Mouse (Mus musculus) lung, embryonic 14.5 days (tissue): ENCODE measurements around the gene Gm20388. TPM values are rescaled to one million over a fixed set of nuclear protein-coding genes. Genes with fewer than 3 reads are reported as not detected.

ENCODE experiments used
- ATAC-seq: fragments of 200-750 bp; cut with Nextera tagmentation; 2 replicates; pipeline ENCODE4 v1.8.0; 2017; ENCODE audit warnings: mild to moderate bottlenecking, moderate TSS enrichment, moderate library complexity; ENCODE audit not compliant: insufficient read depth
- DNase-seq: peaks from one replicate; pipeline ENCODE4 v3.0.0-alpha.2; 2015
- H3K27ac ChIP-seq: fragments of 300-500 bp; sonication (generic); 2 replicates; pipeline ENCODE4 v1.5.1; 2014; ENCODE audit warnings: low read depth, mild to moderate bottlenecking, moderate library complexity
- H3K27me3 ChIP-seq: fragments of 300-500 bp; sonication (generic); 2 replicates; pipeline ENCODE4 v1.6.1; 2014; ENCODE audit warnings: low read length, control low read depth; ENCODE audit not compliant: insufficient read depth
- H3K36me3 ChIP-seq: fragments of 300-500 bp; sonication (generic); 2 replicates; pipeline ENCODE4 v1.6.1; 2014; ENCODE audit warnings: control low read depth; ENCODE audit not compliant: insufficient read depth
- H3K4me1 ChIP-seq: fragments of 300-500 bp; sonication (generic); 2 replicates; pipeline ENCODE4 v1.6.1; 2014; ENCODE audit warnings: antibody characterized with exemption, control low read depth; ENCODE audit not compliant: insufficient read depth
- H3K4me2 ChIP-seq: fragments of 300-500 bp; sonication (generic); 2 replicates; pipeline ENCODE4 v1.6.1; 2014; ENCODE audit warnings: mild to moderate bottlenecking
- H3K4me3 ChIP-seq: fragments of 300-500 bp; sonication (generic); 2 replicates; pipeline ENCODE4 v1.5.1; 2014; ENCODE audit warnings: low read depth, low read length
- H3K9ac ChIP-seq: fragments of 300-500 bp; sonication (generic); 2 replicates; pipeline ENCODE4 v1.6.1; 2014
- H3K9me3 ChIP-seq: fragments of 300-500 bp; sonication (generic); 2 replicates; pipeline ENCODE4 v1.6.1; 2016; ENCODE audit warnings: low read depth, low read length, control low read depth
- CTCF ChIP-seq: IDR thresholded peaks from 2 replicates; pipeline ENCODE4 v1.5.1; 2016; ENCODE audit warnings: antibody characterized with exemption, low read depth
- WGBS: fragments of 180-500 bp; shearing (Covaris S2); extraction: QIAGEN DNeasy Blood & Tissue Kit; methylation state at CpG from one replicate; pipeline ENCODE4 v1.1.7; 2014; 5-methylcytosine and 5-hydroxymethylcytosine counted together
- polyA plus RNA-seq: library from polyadenylated mRNA; unstranded; fragments of >200 nt; fragmentation: Nextera tagmentation; extraction: Ambion mirVana; gene quantifications from 2 replicates; pipeline ENCODE4 v1.2.1, GENCODE M21; 2014

Gene Gm20388
- polyA plus RNA-seq, 1 experiment from 2014 or later, result not detected

- TF ChIP-seq CTCF, result no peak
- no peak overlapping the region for H3K4me3 ChIP-seq
- 74% methylated on average over 11 of the region's 11 CpGs for WGBS
- no peaks in the 10 kb centered on the region for H3K27me3 ChIP-seq
- peak overlapping the region; percentile 70; the same call in 1 of the 2 replicates for H3K27ac ChIP-seq
- H3K9me3 ChIP-seq, result no peaks in the 10 kb centered on the region
- peak; percentile 23 for DNase-seq
- peaks cover 44% of the 10 kb centered on the region for H3K4me1 ChIP-seq
- ATAC-seq, result no peak
- H3K9ac ChIP-seq, result no peak overlapping the region
- H3K36me3 ChIP-seq, result no peaks in the 10 kb centered on the region
- peak overlapping the region; percentile 18; the same call in 1 of the 2 replicates for H3K4me2 ChIP-seq
Observed at GRCm38 (mm10) chr8:122520611-122521010, 2610.0 kb downstream of the Gm20388 start.

GRCm38 (mm10) chr8:122522796-122523651 is 2612.4 kb downstream of the Gm20388 start:
- H3K4me1 ChIP-seq, result peaks cover 50% of the 10 kb centered on the region
- H3K4me2 ChIP-seq, result peak overlapping the region; percentile 44
- H3K9ac ChIP-seq, result 0 out of 2 replicates have a peak overlapping the region, but pooled peaks have one; percentile 15
- peak; percentile 70 for DNase-seq
- H3K9me3 ChIP-seq, result no peaks in the 10 kb centered on the region
- ATAC-seq, result peak; percentile 13; the same call in 1 of the 2 replicates
- no peak overlapping the region for H3K4me3 ChIP-seq
- peak overlapping the region; percentile 68; the same call in 1 of the 2 replicates for H3K27ac ChIP-seq
- no peak for TF ChIP-seq CTCF
- WGBS, result 46% methylated on average over 14 of the region's 14 CpGs
- no peaks in the 10 kb centered on the region for H3K27me3 ChIP-seq
- 0 out of 2 replicates have a peak, but pooled peaks cover 4% of the 10 kb centered on the region for H3K36me3 ChIP-seq

- DNase-seq (peak; percentile 43), ATAC-seq (no peak)
- Histone ChIP-seq H3K9ac (no peak overlapping the region; the same call in 1 of the 2 replicates), H3K36me3 (0 out of 2 replicates have a peak, but pooled peaks cover 4% of the 10 kb centered on the region), H3K27ac (peak overlapping the region; percentile 68), H3K4me3 (no peak overlapping the region), H3K9me3 (no peaks in the 10 kb centered on the region), H3K4me1 (peaks cover 44% of the 10 kb centered on the region), H3K4me2 (peak overlapping the region; percentile 44), H3K27me3 (no peaks in the 10 kb centered on the region)
- WGBS, result 24% methylated on average over 23 of the region's 23 CpGs
- TF ChIP-seq CTCF, result no peak
Observed at GRCm38 (mm10) chr8:122523652-122524360, 2613.2 kb downstream of the Gm20388 start.

- peaks cover 44% of the 10 kb centered on the region for H3K4me1 ChIP-seq
- ATAC-seq (no peak), DNase-seq (no peak)
- TF ChIP-seq CTCF, result no peak
- 71% methylated on average over 6 of the region's 6 CpGs for WGBS
- 0 out of 2 replicates have a peak, but pooled peaks cover 4% of the 10 kb centered on the region for H3K36me3 ChIP-seq
- H3K9me3 ChIP-seq, result no peaks in the 10 kb centered on the region
- H3K27me3 ChIP-seq, result no peaks in the 10 kb centered on the region
- peak overlapping the region; percentile 44; the same call in 1 of the 2 replicates for H3K4me2 ChIP-seq
- H3K27ac ChIP-seq, result peak overlapping the region; percentile 68; the same call in 1 of the 2 replicates
- H3K4me3 ChIP-seq, result no peak overlapping the region
- H3K9ac ChIP-seq, result no peak overlapping the region
Observed at GRCm38 (mm10) chr8:122524506-122524905, 2613.9 kb downstream of the Gm20388 start.

GRCm38 (mm10) chr8:122525004-122525403 is 2614.4 kb downstream of the Gm20388 start:
- Histone ChIP-seq H3K9me3 (no peaks in the 10 kb centered on the region), H3K36me3 (0 out of 2 replicates have a peak, but pooled peaks cover 4% of the 10 kb centered on the region), H3K4me2 (no peak overlapping the region), H3K27ac (peak overlapping the region; percentile 68; the same call in 1 of the 2 replicates), H3K27me3 (no peaks in the 10 kb centered on the region), H3K4me3 (no peak overlapping the region), H3K4me1 (peaks cover 44% of the 10 kb centered on the region), H3K9ac (0 out of 2 replicates have a peak overlapping the region, but pooled peaks have one; percentile 23)
- TF ChIP-seq CTCF, result no peak
- no peak for DNase-seq
- 71% methylated on average over 6 of the region's 6 CpGs for WGBS
- no peak for ATAC-seq

GRCm38 (mm10) chr8:122526084-122526483 is 2615.4 kb downstream of the Gm20388 start:
- H3K27me3 ChIP-seq, result no peaks in the 10 kb centered on the region
- 49% methylated on average over 3 of the region's 3 CpGs for WGBS

More at GRCm38 (mm10) chr8:122526084-122526483, 2615.4 kb downstream of the Gm20388 start:
- Histone ChIP-seq H3K9me3 (no peaks in the 10 kb centered on the region), H3K36me3 (0 out of 2 replicates have a peak, but pooled peaks cover 4% of the 10 kb centered on the region), H3K4me3 (no peak overlapping the region), H3K4me2 (0 out of 2 replicates have a peak overlapping the region, but pooled peaks have one; percentile 10), H3K9ac (0 out of 2 replicates have a peak overlapping the region, but pooled peaks have one; percentile 25), H3K4me1 (peaks cover 40% of the 10 kb centered on the region), H3K27ac (peak overlapping the region; percentile 72)
- no peak for TF ChIP-seq CTCF
- DNase-seq, result no peak
- ATAC-seq, result no peak
